Mouse (Mus musculus): ENCODE data around the gene Aplp2.

Aplp2 gene

GRCm38 (mm10) chr9:31226541-31226940, 14.9 kb upstream of the Aplp2 start:
- no peak for DNase-seq (ENCODE audit: low read depth, low spot score)

- no peak for DNase-seq (ENCODE audit: low read depth, low spot score)
These were observed 14.2 kb upstream of the Aplp2 start for GRCm38 (mm10) chr9:31225808-31226207.

GRCm38 (mm10) chr9:31223475-31223874, 11.9 kb upstream of the Aplp2 start:
- DNase-seq (ENCODE audit: low read depth, low spot score), result no peak

- no peak for DNase-seq (ENCODE audit: low read depth, low spot score)
These were observed 9.6 kb upstream of the Aplp2 start for GRCm38 (mm10) chr9:31221170-31221569.

GRCm38 (mm10) chr9:31217631-31218380, 6.2 kb upstream of the Aplp2 start:
- no peak for DNase-seq (ENCODE audit: low read depth, low spot score)

DNA sequence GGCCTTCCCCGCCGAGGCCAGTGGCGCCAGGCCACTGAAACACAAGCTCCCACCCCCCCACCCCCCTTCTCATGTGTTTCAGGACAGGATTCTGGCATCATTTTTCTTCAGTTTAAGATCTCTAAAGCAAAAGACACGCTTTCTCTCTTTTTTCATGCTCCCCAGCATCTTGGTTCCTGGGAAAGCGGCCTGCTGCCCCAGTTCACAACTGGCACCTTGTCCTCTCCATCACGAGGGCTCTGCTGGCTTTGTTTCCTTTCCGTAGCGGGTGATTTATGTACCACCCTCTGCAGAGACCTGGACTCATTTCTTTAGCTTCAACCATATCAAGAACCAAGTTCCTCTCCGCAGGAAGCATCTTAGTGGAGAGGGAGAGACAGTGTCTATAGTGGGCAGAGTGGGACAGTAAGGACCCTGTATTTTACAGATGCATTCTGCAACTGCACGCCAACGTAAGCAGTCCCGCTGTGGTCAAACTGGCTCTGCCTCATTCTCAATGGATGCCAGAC, 939 bp upstream of the Aplp2 start:
- no peak for DNase-seq (ENCODE audit: low read depth, low spot score)

- no peak for DNase-seq (ENCODE audit: low read depth, low spot score)
These were observed 596 bp downstream of the Aplp2 start for GRCm38 (mm10) chr9:31210749-31211689.

DNA sequence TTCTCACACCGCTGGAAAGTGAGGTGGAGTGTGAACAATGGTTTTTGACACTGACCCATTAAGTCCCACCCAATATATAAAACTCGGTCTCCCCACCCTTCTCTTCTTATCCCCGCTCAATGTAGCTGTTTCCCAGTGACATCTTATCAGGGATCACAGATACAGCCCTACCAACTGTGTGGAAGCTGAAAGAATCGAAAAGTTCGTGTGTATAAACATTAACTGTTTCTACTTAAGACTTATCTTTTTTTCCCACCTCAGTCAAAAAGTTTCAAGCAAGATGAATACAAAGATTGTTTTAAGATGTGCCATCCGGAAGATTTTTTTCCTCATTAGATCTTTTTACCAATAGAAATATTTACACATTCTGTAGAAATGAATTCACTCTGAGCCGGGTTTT, 1.5 kb downstream of the Aplp2 start:
- DNase-seq (ENCODE audit: low read depth, low spot score), result no peak

DNA sequence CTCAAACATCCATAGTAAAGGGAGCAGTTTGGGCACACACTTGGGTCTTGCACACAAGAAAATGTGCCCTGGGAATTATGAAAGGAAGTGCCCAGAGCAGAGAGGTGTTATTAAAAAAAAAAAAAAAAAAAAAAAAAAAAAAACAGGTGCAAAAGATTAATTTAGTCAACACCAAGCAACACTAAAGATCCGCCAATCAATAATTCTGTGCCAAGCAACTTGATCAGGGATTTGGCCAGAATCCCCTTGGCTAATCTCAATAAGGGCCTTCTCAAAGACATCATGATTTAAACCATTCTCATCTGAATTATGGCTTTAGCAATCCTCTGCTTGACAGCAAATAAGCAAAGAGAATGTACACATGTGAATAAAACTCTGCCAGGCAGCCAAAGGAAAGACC, 2.1 kb downstream of the Aplp2 start:
- no peak for DNase-seq (ENCODE audit: low read depth, low spot score)

GRCm38 (mm10) chr9:31207732-31208131, 3.9 kb downstream of the Aplp2 start:
- no peak for DNase-seq (ENCODE audit: low read depth, low spot score)

DNA sequence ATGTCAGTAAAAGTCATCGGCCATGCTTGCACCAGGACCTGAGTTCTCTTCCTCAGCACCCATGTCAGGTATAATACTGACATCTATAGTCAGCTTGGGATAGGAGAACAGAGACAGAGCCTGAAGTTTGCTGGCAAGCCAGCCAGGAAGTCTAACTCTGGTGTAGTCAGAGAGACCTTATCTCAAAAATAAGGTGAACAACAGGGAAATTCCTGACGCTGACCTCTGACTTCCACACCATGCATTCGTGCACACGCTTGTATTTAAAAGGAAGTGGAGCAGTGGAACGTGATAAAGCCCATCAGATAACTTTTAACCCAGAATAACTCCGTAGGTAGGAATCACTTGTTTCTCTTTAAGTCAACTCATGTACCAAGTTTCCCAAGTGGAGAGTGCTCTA, 6.9 kb downstream of the Aplp2 start:
- DNase-seq (ENCODE audit: low read depth, low spot score), result no peak

DNA sequence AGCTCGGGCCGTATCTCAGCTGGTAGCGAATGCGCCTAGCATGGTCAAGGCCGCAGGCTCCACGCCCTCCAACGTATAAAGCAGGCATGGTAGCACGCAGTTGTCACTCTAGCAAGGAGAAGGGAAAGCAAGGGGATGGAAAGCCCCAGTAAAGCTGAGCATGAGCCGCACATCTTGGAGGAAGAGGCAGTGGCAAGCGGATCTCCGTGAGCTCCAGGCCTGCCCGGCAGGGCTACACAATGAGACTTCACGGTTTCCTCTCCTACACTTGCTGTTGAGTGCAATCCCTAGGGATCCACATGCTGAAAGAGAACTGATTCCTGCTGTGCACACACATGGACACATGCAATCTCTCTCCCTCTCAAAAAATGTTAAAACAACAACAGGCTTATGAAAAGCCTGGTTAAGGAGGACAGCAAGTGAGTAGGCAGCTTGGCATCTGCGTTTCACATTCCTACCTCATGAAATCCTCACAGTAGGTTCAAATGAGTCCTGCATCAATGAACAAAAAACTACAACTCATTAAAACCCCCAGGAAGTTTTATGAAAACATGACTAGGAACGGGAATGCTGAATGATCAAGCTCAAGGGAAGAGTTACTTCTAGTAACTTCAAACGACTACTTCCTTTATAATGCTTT, 7.9 kb downstream of the Aplp2 start:
- no peak for DNase-seq (ENCODE audit: low read depth, low spot score)

GRCm38 (mm10) chr9:31203068-31203467, 8.5 kb downstream of the Aplp2 start:
- DNase-seq (ENCODE audit: low read depth, low spot score), result no peak

DNA sequence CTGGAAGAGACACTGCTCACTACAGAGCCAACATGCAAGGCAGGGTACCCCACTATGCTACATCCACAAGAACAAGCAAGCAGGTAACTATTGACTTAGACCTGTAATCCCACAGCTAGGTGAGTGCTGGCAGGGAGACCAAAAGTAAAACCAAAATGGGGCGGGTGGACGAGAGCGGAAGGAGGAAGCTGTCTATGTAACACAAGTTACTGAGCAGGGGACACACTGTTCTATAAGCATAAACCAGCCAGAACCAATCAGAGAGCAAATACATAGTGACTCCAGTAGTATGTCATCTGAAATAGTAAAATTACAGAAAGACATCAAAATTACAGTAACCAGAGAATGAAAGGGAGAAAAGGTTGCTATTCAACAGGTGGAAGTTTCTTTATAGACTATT, 13.0 kb downstream of the Aplp2 start:
- DNase-seq (ENCODE audit: low read depth, low spot score), result no peak

DNA sequence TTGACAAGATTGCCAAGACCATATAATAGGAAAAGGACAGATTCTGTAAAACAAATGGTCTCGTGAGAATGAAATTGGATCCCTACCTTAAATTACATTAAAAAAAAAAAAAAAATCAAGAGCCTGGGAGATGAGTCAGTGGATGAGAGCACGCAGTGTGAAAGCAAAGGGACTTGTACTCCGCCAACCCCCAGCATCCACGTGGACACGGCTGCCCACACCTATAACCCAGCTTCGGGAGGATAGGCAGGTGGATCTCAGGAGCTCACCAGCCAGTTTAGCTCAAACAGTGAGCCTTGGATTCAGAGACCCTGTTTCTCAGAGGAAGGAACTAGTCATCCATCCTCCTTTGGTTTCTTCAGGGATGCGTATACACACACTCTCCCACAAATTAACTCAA, 13.8 kb downstream of the Aplp2 start:
- no peak for DNase-seq (ENCODE audit: low read depth, low spot score)

DNA sequence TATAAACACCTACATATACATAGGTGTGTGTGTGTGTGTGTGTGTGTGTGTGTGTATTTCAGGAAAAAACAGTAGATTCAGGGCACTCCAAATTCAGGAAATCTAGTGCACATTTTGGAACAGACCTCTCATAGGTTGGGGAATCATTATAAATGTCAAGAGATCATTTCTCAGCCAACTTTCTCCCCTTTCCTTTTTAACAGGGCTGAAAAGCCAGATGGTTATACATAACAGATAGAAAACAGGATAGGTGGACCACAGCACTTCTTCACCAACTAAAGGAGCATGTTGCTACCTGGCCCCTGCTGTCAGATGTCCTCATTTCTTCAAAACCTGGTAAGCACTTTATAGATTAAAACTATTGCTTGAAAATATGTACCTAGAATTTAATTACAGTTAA, 14.9 kb downstream of the Aplp2 start:
- DNase-seq (ENCODE audit: low read depth, low spot score), result no peak

GRCm38 (mm10) chr9:31195573-31195972, 16.0 kb downstream of the Aplp2 start:
- DNase-seq (ENCODE audit: low read depth, low spot score), result no peak

- no peak for DNase-seq (ENCODE audit: low read depth, low spot score)
These were observed 19.2 kb downstream of the Aplp2 start for GRCm38 (mm10) chr9:31192378-31192777.

DNA sequence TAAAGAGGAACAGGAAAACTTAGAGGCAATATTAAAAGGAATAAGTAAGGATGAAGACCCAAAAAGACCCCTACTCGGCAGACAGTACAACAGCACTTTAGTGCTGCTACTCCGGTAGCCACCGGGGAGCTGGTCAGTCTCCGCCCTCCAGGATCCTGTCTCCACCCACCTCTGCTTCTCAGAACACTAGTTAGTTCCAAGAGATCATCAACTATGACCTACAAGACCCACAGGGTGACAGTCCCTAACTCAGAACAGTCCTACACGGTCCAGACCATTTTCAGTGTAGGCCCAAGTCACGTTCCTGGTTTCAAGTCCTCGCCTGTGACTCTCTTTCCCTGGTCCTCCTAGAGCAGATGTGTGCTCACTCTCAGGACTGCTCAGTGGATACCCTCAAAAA, 20.1 kb downstream of the Aplp2 start:
- DNase-seq (ENCODE audit: low read depth, low spot score), result no peak

DNA sequence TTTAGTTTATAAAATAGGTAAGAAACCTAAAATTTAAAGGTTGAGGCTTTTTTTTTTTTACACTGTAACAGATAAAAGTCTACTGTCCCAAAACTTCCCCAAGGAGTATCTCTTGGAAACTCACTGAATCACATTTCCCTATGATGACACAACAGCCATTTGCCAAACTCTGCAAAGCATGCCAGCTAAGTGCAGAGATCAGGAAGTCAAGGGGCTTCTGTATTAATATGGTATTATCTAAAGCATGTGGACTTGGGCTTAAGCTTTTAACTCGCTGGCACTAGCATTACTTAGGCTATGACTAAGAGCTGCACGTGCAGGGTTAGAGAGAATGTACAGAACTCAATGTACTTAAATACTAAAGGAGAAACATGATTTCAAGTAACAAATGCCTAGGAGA, 22.4 kb downstream of the Aplp2 start:
- DNase-seq (ENCODE audit: low read depth, low spot score), result no peak

DNA sequence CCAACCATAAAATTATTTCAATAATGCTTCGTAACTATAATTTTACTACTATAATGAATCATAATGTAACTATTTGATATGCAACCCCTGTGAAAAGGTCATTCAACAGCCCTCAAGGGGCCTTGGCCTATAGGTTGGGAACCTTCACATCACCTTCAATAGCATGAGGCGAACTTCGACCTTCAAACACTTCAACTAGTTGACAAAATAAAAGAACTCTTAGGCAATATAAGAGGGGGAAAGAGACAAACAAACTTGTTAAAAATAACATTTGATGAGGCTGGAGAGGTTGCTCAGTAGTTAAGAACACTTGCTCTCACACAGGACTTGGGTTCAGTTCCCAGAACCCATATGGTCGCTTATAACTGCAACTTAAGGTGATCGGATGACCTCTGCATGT, 27.2 kb downstream of the Aplp2 start:
- DNase-seq (ENCODE audit: low read depth, low spot score), result no peak

- no peak for DNase-seq (ENCODE audit: low read depth, low spot score)
These were observed 28.6 kb downstream of the Aplp2 start for GRCm38 (mm10) chr9:31183061-31183460.
